Mouse (Mus musculus) liver, adult 2 months (tissue): Measurements from ENCODE around the gene Yipf6.

Source experiments
- CTCF ChIP-seq: fragments of 200-500 bp; IDR thresholded peaks from 2 replicates; pipeline ENCODE4 v1.5.1; 2011; ENCODE audit warnings: low read depth, low read length, control low read depth
- POLR2A ChIP-seq: fragments of 200-500 bp; IDR thresholded peaks from 2 replicates; pipeline ENCODE4 v1.6.1; 2011; ENCODE audit warnings: low read length, control low read depth; ENCODE audit not compliant: insufficient read depth; ENCODE audit errors: extremely low read depth

DNA sequence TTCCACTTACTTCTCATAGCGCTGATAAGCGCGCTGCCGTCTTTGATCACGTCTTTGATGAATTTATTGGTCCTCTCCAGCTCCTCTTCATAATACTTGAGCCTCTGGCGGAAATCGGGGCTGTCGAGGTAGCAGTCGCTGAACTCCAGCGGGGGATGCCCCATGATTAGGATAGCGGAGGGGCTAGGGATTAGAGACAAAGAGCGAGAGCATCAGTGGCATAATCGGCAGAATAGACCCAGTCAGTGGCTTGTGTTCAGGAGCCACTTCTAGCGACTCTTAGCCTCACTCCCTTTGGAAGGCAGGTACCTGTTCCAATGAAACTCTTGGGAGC, 46.1 kb upstream of the Yipf6 start:
- no peak for TF ChIP-seq CTCF
- no peak for TF ChIP-seq POLR2A
